Mouse (Mus musculus) cortical plate, adult 2 months (tissue): ENCODE data around the gene Caskin1. TPM values are rescaled to one million over a fixed set of nuclear protein-coding genes. Genes with fewer than 3 reads are reported as not detected.
"Not testable (repeated sequence)": the region's sequence is repeated elsewhere in the genome, so short reads cannot be mapped to it uniquely, and the experiment has no call there.

Source experiments
- H3K27ac ChIP-seq: fragments of 200-500 bp; 2 replicates; pipeline ENCODE4 v1.5.1; 2012; ENCODE audit warnings: low read length, control low read depth, inconsistent platforms; ENCODE audit not compliant: insufficient read depth
- H3K4me1 ChIP-seq: fragments of 200-500 bp; 2 replicates; pipeline ENCODE4 v1.6.1; 2011; ENCODE audit warnings: low read length; ENCODE audit not compliant: control insufficient read depth, insufficient read depth
- H3K4me3 ChIP-seq: fragments of 200-500 bp; 2 replicates; pipeline ENCODE4 v1.5.1; 2011; ENCODE audit warnings: mild to moderate bottlenecking, low read length, control low read depth; ENCODE audit not compliant: insufficient read depth
- CTCF ChIP-seq: fragments of 200-500 bp; IDR thresholded peaks from 2 replicates; pipeline ENCODE4 v1.5.1; 2011; ENCODE audit warnings: mild to moderate bottlenecking, control low read depth, low read length; ENCODE audit not compliant: insufficient read depth; ENCODE audit errors: extremely low read depth
- POLR2A ChIP-seq: fragments of 200-500 bp; IDR thresholded peaks from 2 replicates; pipeline ENCODE4 v1.6.1; 2011; ENCODE audit warnings: mild to moderate bottlenecking, low read length, control low read depth; ENCODE audit not compliant: insufficient read depth; ENCODE audit errors: extremely low read depth
- polyA plus RNA-seq: library from polyadenylated mRNA; depleted of rRNA; stranded (reverse); fragments of >200 nt; gene quantifications from 2 replicates; pipeline ENCODE4 v1.2.3, GENCODE M21; 2012

Caskin1 gene
- polyA plus RNA-seq, 1 experiment, result 106 TPM

- no peak overlapping the region for H3K27ac ChIP-seq
- H3K4me1 ChIP-seq, result no peaks in the 10 kb centered on the region; the same call in 1 of the 2 replicates
- TF ChIP-seq POLR2A (no peak), CTCF (no peak)
- peak overlapping the region; percentile 61 for H3K4me3 ChIP-seq
These were observed 34.1 kb upstream of the Caskin1 start for GRCm38 (mm10) chr17:24454218-24454755.

GRCm38 (mm10) chr17:24454756-24455522, 33.5 kb upstream of the Caskin1 start:
- Histone ChIP-seq H3K4me1 (no peaks in the 10 kb centered on the region; the same call in 1 of the 2 replicates), H3K27ac (peak overlapping the region; percentile 61), H3K4me3 (peak overlapping the region; percentile 61)
- TF ChIP-seq POLR2A (peak; percentile 88; the same call in 1 of the 2 replicates), CTCF (no peak)

- not testable (repeated sequence) for H3K4me1 ChIP-seq, H3K27ac ChIP-seq, H3K4me3 ChIP-seq
These were observed 32.7 kb upstream of the Caskin1 start for GRCm38 (mm10) chr17:24455523-24456206.

- Histone ChIP-seq H3K4me3 (no peak overlapping the region), H3K4me1 (no peaks in the 10 kb centered on the region), H3K27ac (no peak overlapping the region)
- TF ChIP-seq POLR2A, result no peak
- peak; percentile 33; the same call in 1 of the 2 replicates for TF ChIP-seq CTCF
These were observed 26.8 kb upstream of the Caskin1 start for GRCm38 (mm10) chr17:24461580-24461979.

- Histone ChIP-seq H3K4me3 (no peak overlapping the region), H3K27ac (no peak overlapping the region), H3K4me1 (no peaks in the 10 kb centered on the region)
- TF ChIP-seq CTCF (no peak), POLR2A (no peak)
These were observed 25.5 kb upstream of the Caskin1 start for GRCm38 (mm10) chr17:24462932-24463331.

GRCm38 (mm10) chr17:24463374-24464133, 24.8 kb upstream of the Caskin1 start:
- Histone ChIP-seq H3K4me1 (no peaks in the 10 kb centered on the region), H3K4me3 (no peak overlapping the region), H3K27ac (no peak overlapping the region)
- no peak for TF ChIP-seq POLR2A
- no peak for TF ChIP-seq CTCF

GRCm38 (mm10) chr17:24468636-24469246, 19.7 kb upstream of the Caskin1 start:
- H3K4me1 ChIP-seq, result peaks cover 9% of the 10 kb centered on the region
- TF ChIP-seq CTCF (no peak), POLR2A (no peak)
- no peak overlapping the region for H3K4me3 ChIP-seq
- no peak overlapping the region for H3K27ac ChIP-seq

- no peak for TF ChIP-seq POLR2A
- no peak for TF ChIP-seq CTCF
- H3K4me3 ChIP-seq, result peak overlapping the region; percentile 56
- 0 out of 2 replicates have a peak overlapping the region, but pooled peaks have one; percentile 53 for H3K27ac ChIP-seq
- H3K4me1 ChIP-seq, result peaks cover 9% of the 10 kb centered on the region
These were observed 19.0 kb upstream of the Caskin1 start for GRCm38 (mm10) chr17:24469336-24469909.
